Mouse (Mus musculus): ENCODE results near the gene Nde1.

DNA sequence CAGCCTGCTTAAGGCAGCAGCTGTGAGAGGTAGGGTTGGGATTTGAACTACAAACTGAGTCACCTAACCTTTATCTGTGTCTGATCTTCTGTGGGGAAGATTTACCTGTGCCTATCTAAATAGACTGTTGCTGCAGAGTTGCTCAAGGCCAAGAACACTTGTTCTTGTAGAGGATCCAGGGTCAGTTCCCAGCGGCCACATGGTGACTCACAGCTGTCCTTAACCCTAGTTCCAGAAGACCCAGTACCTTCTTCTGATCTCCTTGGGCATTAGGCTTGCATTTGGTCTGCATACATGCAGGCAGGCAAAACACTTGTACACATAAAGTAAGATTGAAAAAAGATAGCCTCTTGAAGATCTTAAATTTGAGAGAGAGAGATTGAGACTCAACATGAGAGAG lies 6.6 kb downstream of the Nde1 start:
- TF ChIP-seq CTCF (IDR thresholded peaks at IDR 0.05; ENCODE audit: control insufficient read depth, insufficient read depth, low read length): no peak
- TF ChIP-seq POLR2A (IDR thresholded peaks at IDR 0.05; ENCODE audit: borderline replicate concordance, control insufficient read depth, low read depth, low read length): no peak

Data from bone marrow, adult 2 months (tissue).